Mouse (Mus musculus): Measurements from ENCODE around the gene Rbm24. TPM values are rescaled to one million over a fixed set of nuclear protein-coding genes. Genes with fewer than 3 reads are reported as not detected.

Gene Rbm24
- polyA plus RNA-seq (2017; shearing (Covaris generic)): not detected

DNA sequence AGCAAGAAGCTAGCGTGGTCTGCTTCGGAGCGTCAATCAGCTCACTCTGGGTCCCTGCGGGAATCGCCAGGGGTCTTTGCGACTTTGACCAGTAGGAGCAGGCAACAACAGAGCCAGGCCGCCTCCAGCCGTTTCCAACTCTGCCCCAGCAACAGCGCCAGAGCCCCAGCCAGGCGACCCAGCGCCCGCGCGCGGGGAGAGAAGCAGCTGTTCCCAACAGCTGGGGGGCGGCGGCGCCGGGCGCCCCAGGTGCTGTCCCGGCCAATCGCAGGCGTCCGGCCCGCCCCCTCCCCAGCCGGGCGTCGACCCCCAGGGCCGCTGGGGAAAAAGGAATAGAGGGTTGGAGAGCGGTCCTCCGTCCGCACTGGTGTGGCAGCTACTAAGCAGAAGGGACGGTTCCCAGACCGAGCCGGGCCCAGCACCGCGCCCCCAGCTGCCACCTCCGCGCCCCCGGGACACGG lies at the start of gene Rbm24:
TSS of gene Rbm24 (plus strand) at position 294 of the 461 bp plus-strand sequence.

Other genes starting within 250 kb of the Rbm24 start
- not detected for gene Stmnd1, start 144.7 kb upstream of the Rbm24 start, polyA plus RNA-seq (2017; shearing (Covaris generic))
- 1.8 TPM for gene Cap2, start 83.4 kb downstream of the Rbm24 start, polyA plus RNA-seq (2017; shearing (Covaris generic))

Data from naive thymus-derived CD4-positive, alpha-beta T cell, adult 5 months (primary cell).